Mouse (Mus musculus) 3134 (cell line): ENCODE data around the gene Obscn.

Source experiments
- DNase-seq: peaks from one replicate; pipeline ENCODE4 v3.0.0-alpha.2; 2011; ENCODE audit warnings: low spot score; ENCODE audit not compliant: insufficient read length; ENCODE audit errors: extremely low read depth

Gene Obscn

GRCm38 (mm10) chr11:59135904-59136452 lies at the start of gene Obscn:
Gene Obscn, minus strand, starts transcription at chr11:59136402.
- no peak for DNase-seq

- DNase-seq = no peak
These were observed 49.3 kb upstream of the Obscn start for GRCm38 (mm10) chr11:59185490-59185889.

- peak; percentile 57 for DNase-seq
These were observed 47.6 kb upstream of the Obscn start for GRCm38 (mm10) chr11:59183821-59184220.

GRCm38 (mm10) chr11:59182864-59183331 lies 46.7 kb upstream of the Obscn start, which contains the start of gene Gjc2:
Gene Gjc2, minus strand, starts transcription at chr11:59183213.
- peak; percentile 65 for DNase-seq

- no peak for DNase-seq
These were observed 40.7 kb upstream of the Obscn start for GRCm38 (mm10) chr11:59176921-59177320.

GRCm38 (mm10) chr11:59176475-59176874 lies 40.3 kb upstream of the Obscn start:
- DNase-seq = no peak

GRCm38 (mm10) chr11:59174189-59174838 lies 38.1 kb upstream of the Obscn start:
- no peak for DNase-seq

GRCm38 (mm10) chr11:59170549-59170948 lies 34.3 kb upstream of the Obscn start:
- DNase-seq = no peak

GRCm38 (mm10) chr11:59169807-59170206 lies 33.6 kb upstream of the Obscn start:
- DNase-seq = no peak

- no peak for DNase-seq
These were observed 29.5 kb upstream of the Obscn start for GRCm38 (mm10) chr11:59165616-59166241.

GRCm38 (mm10) chr11:59164384-59164783 lies 28.2 kb upstream of the Obscn start:
- no peak for DNase-seq

GRCm38 (mm10) chr11:59163255-59164236 lies 27.3 kb upstream of the Obscn start, which contains the start of gene Iba57:
Gene Iba57, minus strand, starts transcription at chr11:59163739.
- peak; percentile 100 for DNase-seq

GRCm38 (mm10) chr11:59162443-59163254 lies 26.4 kb upstream of the Obscn start:
- no peak for DNase-seq

GRCm38 (mm10) chr11:59161398-59161797 lies 25.2 kb upstream of the Obscn start:
- DNase-seq = no peak

GRCm38 (mm10) chr11:59159558-59159957 lies 23.4 kb upstream of the Obscn start:
- DNase-seq = no peak

- DNase-seq = no peak
These were observed 22.9 kb upstream of the Obscn start for GRCm38 (mm10) chr11:59159099-59159498.

- no peak for DNase-seq
These were observed 19.7 kb upstream of the Obscn start for GRCm38 (mm10) chr11:59155900-59156299.

GRCm38 (mm10) chr11:59154220-59154619 lies 18.0 kb upstream of the Obscn start:
- DNase-seq = no peak

- no peak for DNase-seq
These were observed 15.5 kb upstream of the Obscn start for GRCm38 (mm10) chr11:59151729-59152128.

GRCm38 (mm10) chr11:59149302-59149701 lies 13.1 kb upstream of the Obscn start:
- no peak for DNase-seq
